Mouse (Mus musculus): ENCODE measurements around the gene Trim34b.
"Not testable (repeated sequence)": the region's sequence is repeated elsewhere in the genome, so short reads cannot be mapped to it uniquely, and the experiment has no call there.

The Trim34b gene

GRCm38 (mm10) chr7:104329171-104329570 is at the start of gene Trim34b:
Gene Trim34b, plus strand, starts transcription at chr7:104329471.
- not testable (repeated sequence) for DNase-seq (ENCODE audit: low spot score)

- DNase-seq (ENCODE audit: low spot score): not testable (repeated sequence)
These were observed 41.5 kb upstream of the Trim34b start, which contains the start of gene Trim5 for GRCm38 (mm10) chr7:104287576-104288443. Gene Trim5, minus strand, starts transcription at chr7:104288094.

- no peak for DNase-seq (ENCODE audit: low spot score)
These were observed 38.6 kb upstream of the Trim34b start for GRCm38 (mm10) chr7:104290641-104291040.

GRCm38 (mm10) chr7:104291638-104292400 is 37.5 kb upstream of the Trim34b start:
- DNase-seq (ENCODE audit: low spot score): no peak

- no peak for DNase-seq (ENCODE audit: low spot score)
These were observed 14.4 kb upstream of the Trim34b start for GRCm38 (mm10) chr7:104314796-104315353.

GRCm38 (mm10) chr7:104315369-104316080 is 13.7 kb upstream of the Trim34b start, which contains the start of gene Trim12a:
Gene Trim12a, minus strand, starts transcription at chr7:104315466.
- not testable (repeated sequence) for DNase-seq (ENCODE audit: low spot score)

GRCm38 (mm10) chr7:104322028-104322427 is 7.2 kb upstream of the Trim34b start:
- DNase-seq (ENCODE audit: low spot score): no peak

GRCm38 (mm10) chr7:104335547-104335946 is 6.3 kb downstream of the Trim34b start:
- not testable (repeated sequence) for DNase-seq (ENCODE audit: low spot score)

- not testable (repeated sequence) for DNase-seq (ENCODE audit: low spot score)
These were observed 11.5 kb downstream of the Trim34b start for GRCm38 (mm10) chr7:104340744-104341143.

- not testable (repeated sequence) for DNase-seq (ENCODE audit: low spot score)
These were observed 18.8 kb downstream of the Trim34b start for GRCm38 (mm10) chr7:104348043-104348442.

- peak; percentile 27 for DNase-seq (ENCODE audit: low spot score)
These were observed 23.7 kb downstream of the Trim34b start, which contains the start of gene Trim12c for GRCm38 (mm10) chr7:104352717-104353599. Gene Trim12c, minus strand, starts transcription at chr7:104353362.

GRCm38 (mm10) chr7:104353600-104353967 is 24.3 kb downstream of the Trim34b start:
- DNase-seq (ENCODE audit: low spot score): no peak

- DNase-seq (ENCODE audit: low spot score): no peak
These were observed 37.1 kb downstream of the Trim34b start for GRCm38 (mm10) chr7:104366339-104366738.

GRCm38 (mm10) chr7:104369736-104370414 is 40.6 kb downstream of the Trim34b start, which contains the start of gene Trim30b:
Gene Trim30b, minus strand, starts transcription at chr7:104369884.
- no peak for DNase-seq (ENCODE audit: low spot score)

Data from ovary, postnatal 14 days (tissue).